Mouse (Mus musculus) lung, postnatal 0 days (tissue): ENCODE measurements at regions not wholly inside any gene's neighbourhood (a gene's known extent, or its start where the extent isn't known, plus 50 kb on each side); places are given as distances from the start of the nearest gene placed in this dataset.

Source experiments
- CTCF ChIP-seq: IDR thresholded peaks from 2 replicates; pipeline ENCODE4 v1.5.1; 2016; ENCODE audit warnings: antibody characterized with exemption, mild to moderate bottlenecking
- EP300 ChIP-seq: IDR thresholded peaks from 2 replicates; pipeline ENCODE4 v1.6.1; 2016; ENCODE audit warnings: antibody characterized with exemption, mild to moderate bottlenecking, control low read depth

- no peak for TF ChIP-seq CTCF
- no peak for TF ChIP-seq EP300
These were observed 858.2 kb upstream of the Prmt6 start for GRCm38 (mm10) chr3:111108982-111109381.
